Mouse (Mus musculus): Measurements from ENCODE around the gene Pdpn.
"Not testable (repeated sequence)": the region's sequence is repeated elsewhere in the genome, so short reads cannot be mapped to it uniquely, and the experiment has no call there.

Gene Pdpn

GRCm38 (mm10) chr4:143299325-143300070 lies at the start of gene Pdpn:
Pdpn (minus strand) TSS chr4:143299564.
- no peak for DNase-seq (ENCODE audit: low spot score)

- no peak for DNase-seq (ENCODE audit: low spot score)
These were observed 49.3 kb upstream of the Pdpn start for GRCm38 (mm10) chr4:143348678-143349077.

GRCm38 (mm10) chr4:143345491-143345890 lies 46.1 kb upstream of the Pdpn start:
- not testable (repeated sequence) for DNase-seq (ENCODE audit: low spot score)

GRCm38 (mm10) chr4:143341470-143341869 lies 42.1 kb upstream of the Pdpn start:
- DNase-seq (ENCODE audit: low spot score) = no peak

- peak; percentile 25 for DNase-seq (ENCODE audit: low spot score)
These were observed 40.4 kb upstream of the Pdpn start for GRCm38 (mm10) chr4:143339808-143340207.

GRCm38 (mm10) chr4:143336096-143336495 lies 36.7 kb upstream of the Pdpn start:
- DNase-seq (ENCODE audit: low spot score) = no peak

- DNase-seq (ENCODE audit: low spot score) = no peak
These were observed 35.6 kb upstream of the Pdpn start for GRCm38 (mm10) chr4:143334995-143335394.

GRCm38 (mm10) chr4:143334145-143334544 lies 34.8 kb upstream of the Pdpn start:
- no peak for DNase-seq (ENCODE audit: low spot score)

- DNase-seq (ENCODE audit: low spot score) = no peak
These were observed 32.4 kb upstream of the Pdpn start for GRCm38 (mm10) chr4:143331787-143332186.

GRCm38 (mm10) chr4:143330566-143330965 lies 31.2 kb upstream of the Pdpn start:
- DNase-seq (ENCODE audit: low spot score) = no peak

- DNase-seq (ENCODE audit: low spot score) = peak; percentile 58
These were observed 26.2 kb upstream of the Pdpn start for GRCm38 (mm10) chr4:143325625-143325941.

- DNase-seq (ENCODE audit: low spot score) = no peak
These were observed 25.7 kb upstream of the Pdpn start for GRCm38 (mm10) chr4:143324925-143325624.

- no peak for DNase-seq (ENCODE audit: low spot score)
These were observed 25.0 kb upstream of the Pdpn start for GRCm38 (mm10) chr4:143324176-143324924.

GRCm38 (mm10) chr4:143313299-143313698 lies 13.9 kb upstream of the Pdpn start:
- DNase-seq (ENCODE audit: low spot score) = no peak

GRCm38 (mm10) chr4:143311341-143311740 lies 12.0 kb upstream of the Pdpn start:
- DNase-seq (ENCODE audit: low spot score) = no peak

- no peak for DNase-seq (ENCODE audit: low spot score)
These were observed 6.8 kb upstream of the Pdpn start for GRCm38 (mm10) chr4:143305987-143306772.

- DNase-seq (ENCODE audit: low spot score) = no peak
These were observed 5.7 kb upstream of the Pdpn start for GRCm38 (mm10) chr4:143305031-143305430.

GRCm38 (mm10) chr4:143302279-143302890 lies 3.0 kb upstream of the Pdpn start:
- DNase-seq (ENCODE audit: low spot score) = no peak

GRCm38 (mm10) chr4:143301875-143302274 lies 2.5 kb upstream of the Pdpn start:
- DNase-seq (ENCODE audit: low spot score) = no peak

- DNase-seq (ENCODE audit: low spot score) = no peak
These were observed 1.7 kb upstream of the Pdpn start for GRCm38 (mm10) chr4:143301042-143301441.

GRCm38 (mm10) chr4:143300113-143300688 lies 837 bp upstream of the Pdpn start:
- DNase-seq (ENCODE audit: low spot score) = no peak

Measured in left cerebral cortex, adult 11 months (tissue).